Mouse (Mus musculus) midbrain, embryonic 15.5 days (tissue): ENCODE results near the gene Spata25. TPM values are rescaled to one million over a fixed set of nuclear protein-coding genes. Genes with fewer than 3 reads are reported as not detected.
"Not testable (repeated sequence)": the region's sequence is repeated elsewhere in the genome, so short reads cannot be mapped to it uniquely, and the experiment has no call there.

Experiments
- ATAC-seq: fragments of 200-750 bp; cut with Nextera tagmentation; replicated peaks from 2 replicates; pipeline ENCODE4 v1.8.0; 2017; ENCODE audit warnings: moderate TSS enrichment
- H3K27ac ChIP-seq: fragments of 300-500 bp; sonication (generic); 2 replicates; pipeline ENCODE4 v1.5.1; 2015; ENCODE audit warnings: mild to moderate bottlenecking, inconsistent platforms
- H3K27me3 ChIP-seq: fragments of 300-500 bp; sonication (generic); replicated peaks from 2 replicates; pipeline ENCODE4 v1.6.1; 2015; ENCODE audit warnings: inconsistent platforms
- H3K36me3 ChIP-seq: fragments of 300-500 bp; sonication (generic); replicated peaks from 2 replicates; pipeline ENCODE4 v1.6.1; 2015; ENCODE audit warnings: inconsistent platforms
- H3K4me1 ChIP-seq: fragments of 300-500 bp; sonication (generic); 2 replicates; pipeline ENCODE4 v1.6.1; 2015; ENCODE audit warnings: inconsistent platforms
- H3K4me2 ChIP-seq: fragments of 300-500 bp; sonication (generic); 2 replicates; pipeline ENCODE4 v1.6.1; 2015; ENCODE audit warnings: inconsistent platforms, mild to moderate bottlenecking, moderate library complexity
- H3K4me3 ChIP-seq: fragments of 300-500 bp; sonication (generic); 2 replicates; pipeline ENCODE4 v1.5.1; 2015; ENCODE audit warnings: mild to moderate bottlenecking, inconsistent platforms
- H3K9ac ChIP-seq: fragments of 300-500 bp; sonication (generic); 2 replicates; pipeline ENCODE4 v1.6.1; 2015; ENCODE audit warnings: mild to moderate bottlenecking, inconsistent platforms
- H3K9me3 ChIP-seq: fragments of 300-500 bp; sonication (generic); 2 replicates; pipeline ENCODE4 v1.6.1; 2016; ENCODE audit warnings: inconsistent platforms
- WGBS: fragments of 180-500 bp; shearing (Covaris S2); methylation state at CpG from one replicate; pipeline ENCODE4 v1.1.7; 2015; ENCODE audit warnings: mixed read lengths; 5-methylcytosine and 5-hydroxymethylcytosine counted together
- polyA plus RNA-seq: library from polyadenylated mRNA; unstranded; fragments of >200 nt; fragmentation: Nextera tagmentation; extraction: Ambion mirVana; gene quantifications from 2 replicates; pipeline ENCODE4 v1.2.1, GENCODE M21; 2015

Gene Spata25
- not detected in 2 replicates for polyA plus RNA-seq

DNA sequence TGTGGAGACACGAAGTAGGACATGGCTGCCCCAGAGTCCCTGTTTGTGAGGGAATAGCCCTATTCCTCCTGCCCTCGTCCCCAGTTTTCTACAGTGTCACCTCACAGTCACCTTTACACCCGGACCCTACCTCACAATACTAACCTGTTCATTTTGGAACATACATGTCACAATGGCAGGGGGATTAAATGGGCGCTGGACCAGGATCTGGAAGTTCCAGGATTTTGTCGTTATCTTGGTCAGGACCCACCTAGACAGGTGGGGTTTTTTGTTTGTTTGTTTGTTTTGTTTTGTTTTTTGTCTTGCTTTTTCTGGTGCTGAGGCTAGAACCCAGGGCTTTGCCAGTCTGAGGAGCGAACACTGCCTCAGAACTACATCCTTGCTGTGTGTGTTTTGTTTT lies at the start of gene Spata25:
Spata25 (minus strand) TSS at position 101 of the 400 bp plus-strand sequence.
- 90% methylated on average over 6 of the region's 6 CpGs for WGBS
- Histone ChIP-seq H3K9ac (no peak within 1 kb of the TSS), H3K27me3 (no peaks in the 10 kb centered on the region)

DNA sequence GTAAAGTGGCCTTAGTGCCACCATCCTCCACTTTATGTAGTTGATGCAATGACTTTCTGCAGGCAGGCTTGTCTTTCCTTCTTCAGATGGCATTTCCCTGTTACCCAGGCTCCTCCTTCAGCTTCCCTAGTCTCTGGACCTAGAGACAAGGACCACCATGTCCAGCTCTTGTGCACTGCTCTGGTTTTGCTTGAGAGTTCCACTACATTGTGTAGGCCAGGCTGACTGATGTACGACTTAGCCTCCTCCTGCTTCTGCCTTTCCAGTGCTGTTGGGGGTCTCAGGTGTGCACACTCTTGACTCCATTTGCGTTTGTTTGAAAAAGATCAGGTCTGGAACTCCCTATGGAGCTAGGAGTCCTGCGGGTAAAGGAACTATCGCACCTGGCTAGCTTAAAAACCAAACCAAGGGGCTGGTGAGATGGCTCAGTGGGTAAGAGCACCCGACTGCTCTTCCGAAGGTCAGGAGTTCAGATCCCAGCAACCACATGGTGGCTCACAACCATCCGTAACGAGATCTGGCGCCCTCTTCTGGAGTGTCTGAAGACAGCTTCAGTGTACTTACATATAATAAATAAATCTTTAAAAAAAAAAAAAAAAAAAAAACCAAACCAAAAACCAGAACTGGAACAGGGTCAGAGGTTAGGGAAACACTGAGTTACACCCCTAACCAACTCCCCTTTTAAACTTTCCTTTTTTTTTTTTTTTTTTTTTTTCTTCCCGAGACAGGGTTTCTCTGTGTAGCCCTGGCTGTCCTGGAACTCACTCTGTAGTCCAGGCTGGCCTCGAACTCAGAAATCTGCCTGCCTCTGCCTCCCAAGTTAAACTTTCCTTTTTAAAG lies 49.3 kb upstream of the Spata25 start:
- not testable (repeated sequence) for H3K27me3 ChIP-seq, H3K9ac ChIP-seq, H3K4me3 ChIP-seq, H3K9me3 ChIP-seq, ATAC-seq, H3K27ac ChIP-seq, H3K36me3 ChIP-seq
- 70% methylated on average over 11 of the region's 11 CpGs for WGBS
- Histone ChIP-seq H3K4me1 (peaks cover 27% of the 10 kb centered on the region), H3K4me2 (peak overlapping the region; percentile 96)

More for the DNA sequence above, at the start of gene Spata25:
- no peak for ATAC-seq
- H3K27ac ChIP-seq: no peak within 1 kb of the TSS
- no peaks in the 10 kb centered on the region for H3K9me3 ChIP-seq
- H3K4me2 ChIP-seq: no peak within 1 kb of the TSS
- H3K4me3 ChIP-seq: no peak within 1 kb of the TSS
- peaks cover 27% of the 10 kb centered on the region for H3K36me3 ChIP-seq
- peaks cover 28% of the 10 kb centered on the region for H3K4me1 ChIP-seq

DNA sequence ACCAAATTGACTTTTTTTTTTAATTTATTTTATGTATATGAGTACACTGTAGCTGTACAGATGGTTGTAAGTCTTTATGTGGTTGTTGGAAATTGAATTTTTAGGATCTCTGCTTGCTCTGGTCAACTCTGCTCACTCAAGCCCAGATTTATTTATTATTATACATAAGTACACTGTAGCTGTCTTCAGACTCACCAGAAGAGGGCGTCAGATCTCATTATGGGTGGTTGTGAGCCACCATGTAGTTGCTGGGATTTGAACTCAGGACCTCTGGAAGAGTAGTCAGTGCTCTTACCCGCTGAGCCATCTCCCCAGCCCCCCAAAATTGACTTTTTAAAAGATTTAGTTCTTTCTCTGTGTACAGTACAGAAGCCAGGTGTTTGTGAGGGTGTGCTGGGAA lies 47.3 kb upstream of the Spata25 start:
- WGBS: 55% methylated on average over 2 of the region's 2 CpGs
- not testable (repeated sequence) for H3K9ac ChIP-seq, H3K27ac ChIP-seq, H3K27me3 ChIP-seq, ATAC-seq, H3K4me2 ChIP-seq, H3K4me3 ChIP-seq, H3K9me3 ChIP-seq, H3K36me3 ChIP-seq
- peaks cover 20% of the 10 kb centered on the region for H3K4me1 ChIP-seq

DNA sequence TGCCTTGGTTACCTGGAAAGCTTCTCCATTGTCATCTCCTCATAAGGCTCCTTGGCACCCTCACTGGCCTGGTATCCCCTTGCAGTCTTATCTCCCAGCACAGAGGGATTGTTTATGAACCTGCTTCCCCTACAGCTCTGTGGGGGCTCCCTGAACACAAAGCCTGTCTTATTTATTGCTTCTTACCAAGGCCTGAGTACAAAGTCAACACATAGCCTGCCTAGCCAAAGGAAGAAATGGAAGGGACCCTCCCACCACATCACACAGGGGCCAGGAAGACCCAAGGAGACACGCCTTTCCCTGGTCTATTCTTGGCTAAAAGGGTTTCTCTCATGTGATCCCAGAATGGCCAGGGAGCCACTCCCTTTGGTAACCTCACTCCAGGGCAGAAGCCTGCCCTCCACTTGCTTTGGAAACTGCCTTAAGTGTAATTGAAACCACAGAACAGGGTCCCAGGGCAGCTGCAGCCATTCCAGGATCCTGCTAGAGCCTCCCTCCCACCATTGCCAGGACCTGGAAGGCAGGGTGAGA lies 46.0 kb upstream of the Spata25 start:
- 39% methylated on average over 1 of the region's 1 CpGs for WGBS
- Histone ChIP-seq H3K36me3 (no peaks in the 10 kb centered on the region), H3K4me2 (no peak overlapping the region), H3K9ac (no peak overlapping the region), H3K27ac (0 out of 2 replicates have a peak overlapping the region, but pooled peaks have one; percentile 0), H3K4me3 (no peak overlapping the region), H3K4me1 (peaks cover 13% of the 10 kb centered on the region), H3K9me3 (no peaks in the 10 kb centered on the region), H3K27me3 (no peaks in the 10 kb centered on the region)
- no peak for ATAC-seq

DNA sequence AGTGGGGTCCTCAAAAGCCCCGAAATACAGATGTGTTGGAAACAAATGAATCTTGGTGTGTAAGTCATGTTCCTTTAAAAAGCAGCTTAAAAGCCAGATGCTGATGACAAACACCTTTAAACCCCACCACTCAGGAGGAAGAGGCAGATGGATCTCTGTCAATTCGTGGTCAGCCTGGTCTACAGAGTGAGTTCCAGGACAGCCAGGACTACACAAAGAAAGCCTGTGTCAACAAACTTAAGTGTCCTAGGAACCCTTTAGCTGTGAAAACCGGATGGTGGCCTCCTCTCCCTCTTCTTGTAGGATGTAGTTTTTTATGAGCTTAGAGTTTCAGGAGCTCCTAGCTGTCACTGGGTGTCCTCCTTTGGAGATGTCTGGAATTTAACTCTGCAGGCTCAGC lies 45.3 kb upstream of the Spata25 start:
- Histone ChIP-seq H3K36me3 (no peaks in the 10 kb centered on the region), H3K4me3 (no peak overlapping the region), H3K9ac (no peak overlapping the region), H3K27me3 (no peaks in the 10 kb centered on the region), H3K4me2 (no peak overlapping the region), H3K4me1 (peaks cover 13% of the 10 kb centered on the region), H3K27ac (0 out of 2 replicates have a peak overlapping the region, but pooled peaks have one; percentile 0), H3K9me3 (no peaks in the 10 kb centered on the region)
- ATAC-seq: no peak
- WGBS: 66% methylated on average over 3 of the region's 3 CpGs

DNA sequence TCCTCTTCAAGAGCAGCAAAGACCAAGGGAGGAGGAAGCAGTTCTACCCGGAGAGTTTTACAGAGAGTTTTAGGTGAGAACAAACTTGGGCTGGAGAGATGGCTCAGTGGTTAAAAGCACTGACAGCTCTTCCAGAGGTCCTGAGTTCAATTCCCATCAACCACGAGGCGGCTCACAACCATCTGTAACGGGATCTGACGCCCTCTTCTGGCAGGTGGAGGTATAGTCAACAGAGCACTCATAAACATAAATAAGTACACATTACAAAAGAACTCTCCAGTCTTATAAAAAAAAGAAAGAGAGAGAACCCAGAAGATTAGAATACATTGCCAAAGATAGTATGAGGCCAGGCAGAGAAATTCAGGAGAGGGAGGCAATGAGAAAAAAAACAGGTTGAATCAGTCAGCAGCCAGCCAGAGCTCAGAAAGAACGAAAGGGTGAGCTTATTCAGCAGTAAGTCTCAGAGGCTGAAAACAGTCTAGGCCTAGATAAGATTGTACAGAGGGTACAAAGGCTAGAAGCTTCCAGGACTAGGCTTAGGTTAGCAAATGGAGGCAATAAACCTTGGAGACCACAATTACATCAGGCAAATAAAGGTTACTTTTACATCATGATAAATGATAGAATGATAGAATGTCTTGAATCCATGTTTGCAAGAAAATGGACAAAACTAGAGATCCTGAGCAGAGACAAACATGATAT lies 43.4 kb upstream of the Spata25 start:
- 66% methylated on average over 6 of the region's 6 CpGs for WGBS
- no peak overlapping the region for H3K27ac ChIP-seq
- H3K4me3 ChIP-seq: no peak overlapping the region
- no peak overlapping the region for H3K9ac ChIP-seq
- H3K9me3 ChIP-seq: no peaks in the 10 kb centered on the region
- no peak overlapping the region for H3K4me2 ChIP-seq
- no peak for ATAC-seq
- H3K27me3 ChIP-seq: no peaks in the 10 kb centered on the region
- no peaks in the 10 kb centered on the region for H3K36me3 ChIP-seq
- H3K4me1 ChIP-seq: no peaks in the 10 kb centered on the region

DNA sequence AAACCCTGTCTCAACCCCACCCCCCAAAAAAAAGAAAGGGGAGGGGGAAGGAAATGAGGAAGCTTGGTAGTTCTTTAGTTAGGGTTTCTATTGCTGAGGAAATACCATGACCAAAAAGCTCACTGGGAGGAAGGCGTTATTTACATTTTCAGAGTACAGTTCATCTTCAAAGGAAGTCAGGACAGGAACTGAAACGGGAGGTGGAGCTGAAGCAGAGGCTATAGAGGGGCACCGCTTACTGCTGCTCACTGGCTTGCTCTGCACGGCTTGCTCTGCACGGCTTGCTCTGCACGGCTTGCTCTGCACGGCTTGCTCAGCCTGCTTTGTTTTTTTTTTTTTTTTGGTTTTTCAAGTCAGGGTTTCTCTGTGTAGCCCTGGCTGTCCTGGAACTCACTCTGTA lies 40.2 kb upstream of the Spata25 start:
- H3K27me3 ChIP-seq: no peaks in the 10 kb centered on the region
- no peaks in the 10 kb centered on the region for H3K9me3 ChIP-seq
- 76% methylated on average over 7 of the region's 7 CpGs for WGBS
- no peaks in the 10 kb centered on the region for H3K36me3 ChIP-seq
- no peaks in the 10 kb centered on the region for H3K4me1 ChIP-seq
- H3K9ac ChIP-seq: no peak overlapping the region
- H3K4me3 ChIP-seq: no peak overlapping the region
- no peak for ATAC-seq
- no peak overlapping the region for H3K27ac ChIP-seq
- no peak overlapping the region for H3K4me2 ChIP-seq

DNA sequence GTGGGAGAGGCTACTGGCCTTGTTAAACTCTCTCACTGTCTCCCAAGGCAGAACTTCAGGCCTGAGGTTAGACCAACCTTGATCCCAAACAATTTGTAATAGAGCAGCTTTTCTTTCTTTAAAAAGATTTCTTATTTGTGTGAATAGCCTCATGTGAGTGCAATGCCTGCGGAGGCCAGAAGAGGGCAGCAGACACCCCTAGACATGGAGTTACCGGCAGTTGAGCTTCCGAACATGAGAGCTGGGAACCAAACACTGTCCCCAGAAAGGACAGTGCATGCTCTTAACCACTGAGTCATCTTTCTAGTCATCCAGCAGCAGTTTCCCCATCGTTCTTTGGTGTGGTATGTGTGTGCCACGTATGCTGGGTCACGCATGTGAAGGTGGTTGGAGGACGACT lies 39.2 kb upstream of the Spata25 start:
- no peaks in the 10 kb centered on the region for H3K36me3 ChIP-seq
- H3K4me1 ChIP-seq: no peaks in the 10 kb centered on the region
- no peaks in the 10 kb centered on the region for H3K9me3 ChIP-seq
- no peak overlapping the region for H3K4me3 ChIP-seq
- no peak overlapping the region for H3K27ac ChIP-seq
- no peak for ATAC-seq
- no peaks in the 10 kb centered on the region for H3K27me3 ChIP-seq
- H3K9ac ChIP-seq: no peak overlapping the region
- 90% methylated on average over 7 of the region's 7 CpGs for WGBS
- H3K4me2 ChIP-seq: no peak overlapping the region

DNA sequence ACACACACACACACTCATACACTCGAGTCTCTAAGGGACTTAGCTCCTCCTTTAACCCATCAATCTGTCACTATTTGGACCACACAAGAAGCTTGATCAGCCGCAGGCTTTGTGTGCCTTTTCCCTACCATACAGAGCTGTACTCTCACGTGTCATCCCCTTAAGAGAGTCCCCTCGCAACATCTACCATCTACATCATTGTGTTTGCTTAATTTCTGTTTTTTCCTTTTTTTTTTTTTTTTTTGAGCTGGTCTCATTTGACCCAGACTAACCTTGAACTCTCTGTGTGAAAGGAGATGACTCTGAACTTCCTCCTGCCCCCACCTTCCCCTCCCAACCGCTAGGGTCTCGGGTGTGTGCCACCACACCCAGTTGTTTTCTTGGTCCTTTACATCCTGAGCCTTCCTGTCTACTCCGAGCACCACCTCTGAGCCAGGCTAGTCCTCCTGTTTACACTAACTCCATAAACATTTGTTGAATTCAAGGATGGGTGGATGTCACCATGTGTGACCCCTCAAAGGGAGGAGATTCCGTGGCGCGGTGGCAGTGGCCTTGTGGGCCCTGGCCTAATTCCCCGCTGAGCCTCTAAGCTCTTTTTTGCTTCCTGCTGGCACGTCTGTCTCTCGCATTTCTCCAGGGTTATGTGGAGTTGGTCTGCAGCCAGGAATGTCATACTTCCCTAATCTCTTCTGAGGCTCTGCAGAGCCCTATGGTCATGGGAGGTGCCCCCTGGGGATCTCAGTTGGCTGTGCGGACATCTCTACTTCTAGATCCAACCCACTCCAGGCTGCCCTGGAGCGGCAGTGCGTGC lies 38.6 kb upstream of the Spata25 start:
- Histone ChIP-seq H3K9me3 (no peaks in the 10 kb centered on the region), H3K27me3 (no peaks in the 10 kb centered on the region), H3K4me1 (no peaks in the 10 kb centered on the region), H3K9ac (no peak overlapping the region), H3K36me3 (no peaks in the 10 kb centered on the region), H3K27ac (no peak overlapping the region), H3K4me3 (no peak overlapping the region), H3K4me2 (no peak overlapping the region)
- WGBS: 68% methylated on average over 16 of the region's 16 CpGs
- ATAC-seq: no peak

DNA sequence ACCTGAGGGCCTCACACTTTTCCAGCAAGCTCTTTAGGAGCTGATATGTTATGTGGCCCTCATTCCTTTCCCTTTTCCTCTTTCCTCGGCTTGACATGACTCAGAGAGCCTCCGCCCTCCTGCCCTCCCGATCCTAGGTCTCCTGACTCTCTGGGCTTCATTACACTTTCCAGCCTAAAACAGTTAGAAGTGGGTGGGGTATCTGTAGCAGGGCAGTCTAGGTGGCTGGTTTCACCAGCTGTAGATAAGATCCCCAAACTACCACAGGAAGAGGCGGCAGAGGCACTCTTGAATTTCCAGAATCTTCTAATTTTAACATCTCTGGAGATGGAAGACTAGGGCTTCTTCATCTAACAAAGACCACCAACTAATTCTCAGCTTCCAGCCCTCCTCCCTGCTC lies 36.3 kb upstream of the Spata25 start:
- H3K9me3 ChIP-seq: no peaks in the 10 kb centered on the region
- H3K27ac ChIP-seq: no peak overlapping the region
- no peak overlapping the region for H3K9ac ChIP-seq
- H3K4me3 ChIP-seq: no peak overlapping the region
- no peak overlapping the region for H3K4me2 ChIP-seq
- no peaks in the 10 kb centered on the region for H3K4me1 ChIP-seq
- no peaks in the 10 kb centered on the region for H3K36me3 ChIP-seq
- WGBS: 92% methylated on average over 4 of the region's 4 CpGs
- no peak for ATAC-seq
- peaks cover 6% of the 10 kb centered on the region; the same call in 1 of the 2 replicates for H3K27me3 ChIP-seq

DNA sequence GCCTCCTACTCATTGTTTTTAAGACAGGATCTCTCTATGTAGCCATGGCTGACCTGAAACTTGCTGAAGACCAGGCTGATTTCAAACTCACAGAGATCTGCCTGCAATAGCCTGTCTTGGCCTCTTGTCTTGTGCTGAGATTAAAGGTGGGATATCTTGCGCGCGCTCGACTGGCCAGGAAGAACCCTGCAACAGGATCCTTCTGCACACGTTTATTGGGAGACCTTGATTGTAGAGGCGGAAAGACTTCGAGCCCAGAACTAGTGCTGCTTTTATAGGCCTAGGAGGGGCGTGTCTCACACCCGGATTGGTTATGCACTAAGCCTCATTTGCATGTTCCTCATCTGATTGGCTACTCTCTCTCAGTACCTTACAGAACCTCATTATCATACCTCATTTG lies 35.1 kb upstream of the Spata25 start:
- WGBS: 91% methylated on average over 9 of the region's 9 CpGs
- H3K9ac ChIP-seq, H3K27ac ChIP-seq, H3K4me3 ChIP-seq, H3K4me1 ChIP-seq, H3K9me3 ChIP-seq, H3K36me3 ChIP-seq, ATAC-seq, H3K4me2 ChIP-seq: not testable (repeated sequence)
- peaks cover 12% of the 10 kb centered on the region for H3K27me3 ChIP-seq
